Mouse (Mus musculus) stomach, embryonic 16.5 days (tissue): ENCODE data around the gene Usp7. TPM values are rescaled to one million over a fixed set of nuclear protein-coding genes. Genes with fewer than 3 reads are reported as not detected.

Experiments used
- ATAC-seq: fragments of 200-750 bp; cut with Nextera tagmentation; 2 replicates; pipeline ENCODE4 v1.8.0; 2017; ENCODE audit warnings: moderate number of reproducible peaks, moderate TSS enrichment; ENCODE audit not compliant: insufficient read depth, low FRiP score
- H3K27ac ChIP-seq: fragments of 300-500 bp; sonication (generic); 2 replicates; pipeline ENCODE4 v1.5.1; 2014; ENCODE audit warnings: low read length
- H3K27me3 ChIP-seq: fragments of 300-500 bp; sonication (generic); 2 replicates; pipeline ENCODE4 v1.6.1; 2014; ENCODE audit warnings: low read length, control low read depth, mixed read lengths; ENCODE audit not compliant: control insufficient read depth, insufficient read depth
- H3K36me3 ChIP-seq: fragments of 300-500 bp; sonication (generic); 2 replicates; pipeline ENCODE4 v1.6.1; 2014; ENCODE audit warnings: low read length; ENCODE audit not compliant: control insufficient read depth, insufficient read depth
- H3K4me1 ChIP-seq: fragments of 300-500 bp; sonication (generic); 2 replicates; pipeline ENCODE4 v1.6.1; 2014; ENCODE audit warnings: low read length, control low read depth, mixed read lengths; ENCODE audit not compliant: control insufficient read depth, insufficient read depth
- H3K4me2 ChIP-seq: fragments of 300-500 bp; sonication (generic); 2 replicates; pipeline ENCODE4 v1.6.1; 2014; ENCODE audit warnings: low read depth, low read length, mixed read lengths
- H3K4me3 ChIP-seq: fragments of 300-500 bp; sonication (generic); replicated peaks from 2 replicates; pipeline ENCODE4 v1.5.1; 2014; ENCODE audit warnings: mild to moderate bottlenecking, low read length
- H3K9ac ChIP-seq: fragments of 300-500 bp; sonication (generic); 2 replicates; pipeline ENCODE4 v1.6.1; 2014; ENCODE audit warnings: low read length
- H3K9me3 ChIP-seq: fragments of 300-500 bp; sonication (generic); replicated peaks from 2 replicates; pipeline ENCODE4 v1.6.1; 2016; ENCODE audit warnings: low read length, control low read depth; ENCODE audit not compliant: control insufficient read depth
- WGBS: fragments of 180-500 bp; shearing (Covaris S2); extraction: QIAGEN DNeasy Blood & Tissue Kit; methylation state at CpG from one replicate; pipeline ENCODE4 v1.1.7; 2014; 5-methylcytosine and 5-hydroxymethylcytosine counted together
- polyA plus RNA-seq: library from polyadenylated mRNA; unstranded; fragments of >200 nt; fragmentation: Nextera tagmentation; extraction: Ambion mirVana; gene quantifications from 2 replicates; pipeline ENCODE4 v1.2.1, GENCODE M21; 2015

Gene Usp7
- polyA plus RNA-seq, 1 experiment from 2014 or later: 24.4 TPM

GRCm38 (mm10) chr16:8679780-8680179 is 112.3 kb downstream of the Usp7 start:
- Histone ChIP-seq H3K4me1 (peaks cover 4% of the 10 kb centered on the region), H3K36me3 (no peaks in the 10 kb centered on the region), H3K9ac (no peak overlapping the region), H3K4me2 (no peak overlapping the region), H3K4me3 (no peak overlapping the region), H3K27me3 (no peaks in the 10 kb centered on the region), H3K27ac (no peak overlapping the region), H3K9me3 (no peaks in the 10 kb centered on the region)
- no peak for ATAC-seq
- 73% methylated on average over 3 of the region's 3 CpGs for WGBS

DNA sequence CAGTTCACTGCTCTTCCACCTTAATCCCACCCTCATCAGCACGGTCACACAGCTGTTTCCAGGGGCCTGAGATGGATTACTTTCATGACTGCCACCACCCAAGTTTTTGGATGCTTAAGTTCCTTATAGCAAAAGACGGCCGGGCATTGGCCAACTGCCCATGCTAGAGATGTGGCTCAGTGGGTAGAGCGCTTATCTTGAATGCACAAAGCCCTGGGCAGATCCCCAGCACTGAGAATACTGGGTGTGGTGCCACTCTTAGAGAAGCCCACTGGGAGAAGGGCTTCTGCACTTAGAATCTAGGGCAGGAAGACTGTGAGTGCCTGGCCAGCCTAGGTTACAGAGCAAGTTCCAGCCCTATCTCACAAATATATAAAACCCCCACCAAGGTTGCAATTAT is 113.4 kb downstream of the Usp7 start:
- Histone ChIP-seq H3K4me1 (peaks cover 4% of the 10 kb centered on the region), H3K4me2 (no peak overlapping the region), H3K27ac (no peak overlapping the region), H3K9ac (0 out of 2 replicates have a peak overlapping the region, but pooled peaks have one; percentile 2), H3K36me3 (no peaks in the 10 kb centered on the region), H3K4me3 (no peak overlapping the region), H3K9me3 (no peaks in the 10 kb centered on the region), H3K27me3 (no peaks in the 10 kb centered on the region)
- ATAC-seq: no peak
- 71% methylated on average over 4 of the region's 4 CpGs for WGBS

GRCm38 (mm10) chr16:8678035-8678434 is 114.1 kb downstream of the Usp7 start:
- 52% methylated on average over 5 of the region's 5 CpGs for WGBS
- ATAC-seq: no peak
- no peaks in the 10 kb centered on the region for H3K9me3 ChIP-seq

GRCm38 (mm10) chr16:8676800-8677199 is 115.3 kb downstream of the Usp7 start:
- H3K9ac ChIP-seq: no peak overlapping the region

More at GRCm38 (mm10) chr16:8678035-8678434, 114.1 kb downstream of the Usp7 start:
- Histone ChIP-seq H3K4me1 (peaks cover 4% of the 10 kb centered on the region), H3K4me2 (no peak overlapping the region), H3K4me3 (no peak overlapping the region), H3K27ac (no peak overlapping the region), H3K36me3 (no peaks in the 10 kb centered on the region), H3K27me3 (no peaks in the 10 kb centered on the region), H3K9ac (no peak overlapping the region)

DNA sequence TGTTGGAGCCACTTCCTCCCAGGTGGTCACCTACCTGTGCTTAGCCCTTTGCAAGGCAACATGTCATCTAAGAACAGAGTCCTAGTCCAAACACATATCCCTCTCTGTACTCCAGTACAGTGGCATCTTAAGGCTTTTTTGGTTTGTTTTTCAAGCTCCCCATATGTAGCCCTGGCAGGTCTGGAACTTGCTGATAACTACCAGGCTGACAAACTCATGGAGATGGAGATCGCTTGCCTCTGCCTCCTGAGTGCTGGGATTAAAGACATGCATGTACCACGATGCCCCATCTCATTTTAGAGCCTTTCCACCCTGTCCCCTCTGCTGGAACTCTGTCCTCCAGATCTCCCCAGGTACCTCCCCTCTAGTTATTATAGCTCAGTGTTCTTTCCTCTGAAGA is 115.9 kb downstream of the Usp7 start:
- no peak overlapping the region for H3K9ac ChIP-seq
- peaks cover 4% of the 10 kb centered on the region for H3K4me1 ChIP-seq
- H3K4me3 ChIP-seq: no peak overlapping the region
- H3K9me3 ChIP-seq: no peaks in the 10 kb centered on the region
- ATAC-seq: no peak
- 80% methylated on average over 2 of the region's 2 CpGs for WGBS
- H3K36me3 ChIP-seq: no peaks in the 10 kb centered on the region
- no peak overlapping the region for H3K4me2 ChIP-seq
- H3K27me3 ChIP-seq: no peaks in the 10 kb centered on the region
- no peak overlapping the region for H3K27ac ChIP-seq

More at GRCm38 (mm10) chr16:8676800-8677199, 115.3 kb downstream of the Usp7 start:
- no peaks in the 10 kb centered on the region for H3K27me3 ChIP-seq
- H3K4me2 ChIP-seq: no peak overlapping the region
- no peak for ATAC-seq
- H3K4me1 ChIP-seq: peaks cover 4% of the 10 kb centered on the region
- H3K27ac ChIP-seq: no peak overlapping the region
- WGBS: 46% methylated on average over 4 of the region's 4 CpGs
- H3K4me3 ChIP-seq: no peak overlapping the region
- no peaks in the 10 kb centered on the region for H3K36me3 ChIP-seq
- no peaks in the 10 kb centered on the region for H3K9me3 ChIP-seq

GRCm38 (mm10) chr16:8675559-8675958 is 116.5 kb downstream of the Usp7 start:
- no peak overlapping the region for H3K27ac ChIP-seq
- 73% methylated on average over 8 of the region's 8 CpGs for WGBS
- H3K36me3 ChIP-seq: no peaks in the 10 kb centered on the region
- peaks cover 9% of the 10 kb centered on the region for H3K4me1 ChIP-seq
- ATAC-seq: no peak
- no peak overlapping the region for H3K4me3 ChIP-seq
- no peaks in the 10 kb centered on the region for H3K27me3 ChIP-seq
- H3K9me3 ChIP-seq: no peaks in the 10 kb centered on the region
- no peak overlapping the region for H3K4me2 ChIP-seq
- no peak overlapping the region for H3K9ac ChIP-seq

- Histone ChIP-seq H3K36me3 (no peaks in the 10 kb centered on the region), H3K9me3 (no peaks in the 10 kb centered on the region), H3K27me3 (no peaks in the 10 kb centered on the region), H3K4me1 (peaks cover 23% of the 10 kb centered on the region), H3K4me3 (no peak overlapping the region), H3K4me2 (no peak overlapping the region), H3K9ac (no peak overlapping the region), H3K27ac (no peak overlapping the region)
- WGBS: 4% methylated on average over 8 of the region's 8 CpGs
- ATAC-seq: no peak
These were observed 117.9 kb downstream of the Usp7 start for GRCm38 (mm10) chr16:8674165-8674564.

- Histone ChIP-seq H3K9me3 (no peaks in the 10 kb centered on the region), H3K4me3 (no peak overlapping the region), H3K4me2 (no peak overlapping the region), H3K36me3 (no peaks in the 10 kb centered on the region), H3K27me3 (no peaks in the 10 kb centered on the region), H3K4me1 (peaks cover 25% of the 10 kb centered on the region), H3K9ac (no peak overlapping the region), H3K27ac (no peak overlapping the region)
- 59% methylated on average over 6 of the region's 6 CpGs for WGBS
- ATAC-seq: no peak
These were observed 118.8 kb downstream of the Usp7 start for GRCm38 (mm10) chr16:8673343-8673742.

DNA sequence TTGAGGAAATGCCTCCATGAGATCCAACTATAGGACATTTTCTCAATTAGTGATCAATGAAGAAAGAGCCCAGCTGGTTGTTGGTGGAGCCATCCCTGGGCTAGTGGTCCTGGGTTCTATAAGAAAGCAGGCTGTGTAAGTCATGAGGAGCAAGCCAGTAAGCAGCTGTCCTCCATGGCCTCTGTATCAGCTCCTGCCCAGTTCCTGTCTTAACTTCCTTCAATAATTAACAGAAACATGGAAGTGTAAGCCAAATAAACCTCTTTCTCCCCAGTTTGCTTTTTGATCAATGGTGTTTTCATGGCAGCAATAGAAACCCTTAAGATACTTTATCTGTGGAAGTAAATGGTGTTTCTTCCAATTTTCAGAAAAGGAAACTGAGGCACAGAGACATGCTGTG is 119.3 kb downstream of the Usp7 start:
- H3K27me3 ChIP-seq: no peaks in the 10 kb centered on the region
- H3K9ac ChIP-seq: no peak overlapping the region
- no peak overlapping the region for H3K27ac ChIP-seq
- H3K4me3 ChIP-seq: no peak overlapping the region
- H3K9me3 ChIP-seq: no peaks in the 10 kb centered on the region
- no peaks in the 10 kb centered on the region for H3K36me3 ChIP-seq
- no peak for ATAC-seq
- H3K4me2 ChIP-seq: peak overlapping the region; percentile 73; the same call in 1 of the 2 replicates
- H3K4me1 ChIP-seq: peaks cover 28% of the 10 kb centered on the region

GRCm38 (mm10) chr16:8672350-8672687 is 119.8 kb downstream of the Usp7 start:
- no peaks in the 10 kb centered on the region for H3K27me3 ChIP-seq
- peak overlapping the region; percentile 77 for H3K4me3 ChIP-seq
- peak overlapping the region; percentile 59; the same call in 1 of the 2 replicates for H3K9ac ChIP-seq
- no peak for ATAC-seq
- peaks cover 33% of the 10 kb centered on the region for H3K4me1 ChIP-seq
- no peaks in the 10 kb centered on the region for H3K36me3 ChIP-seq
- no peaks in the 10 kb centered on the region for H3K9me3 ChIP-seq
- under 1% methylated on average over 18 of the region's 18 CpGs for WGBS
- peak overlapping the region; percentile 73 for H3K4me2 ChIP-seq
- H3K27ac ChIP-seq: 0 out of 2 replicates have a peak overlapping the region, but pooled peaks have one; percentile 90
